Mouse (Mus musculus): Measurements from ENCODE around the gene Kdm5b.

Kdm5b gene

GRCm38 (mm10) chr1:134646261-134646962, 86.4 kb downstream of the Kdm5b start, which contains the start of gene Syt2:
Syt2 (plus strand) TSS chr1:134646677.
- peak; percentile 68 for DNase-seq (ENCODE audit: low read depth, low spot score)

- no peak for DNase-seq (ENCODE audit: low read depth, low spot score)
Measured at GRCm38 (mm10) chr1:134646963-134647282, 87.0 kb downstream of the Kdm5b start.

- no peak for DNase-seq (ENCODE audit: low read depth, low spot score)
Measured at GRCm38 (mm10) chr1:134647591-134647990, 87.6 kb downstream of the Kdm5b start.

- DNase-seq (ENCODE audit: low read depth, low spot score) = no peak
Measured at GRCm38 (mm10) chr1:134650816-134651215, 90.8 kb downstream of the Kdm5b start.

GRCm38 (mm10) chr1:134651268-134651850, 91.4 kb downstream of the Kdm5b start:
- no peak for DNase-seq (ENCODE audit: low read depth, low spot score)

- no peak for DNase-seq (ENCODE audit: low read depth, low spot score)
Measured at GRCm38 (mm10) chr1:134651851-134652398, 92.0 kb downstream of the Kdm5b start.

GRCm38 (mm10) chr1:134653603-134654257, 93.8 kb downstream of the Kdm5b start:
- DNase-seq (ENCODE audit: low read depth, low spot score) = no peak

GRCm38 (mm10) chr1:134658841-134659240, 98.9 kb downstream of the Kdm5b start:
- no peak for DNase-seq (ENCODE audit: low read depth, low spot score)

GRCm38 (mm10) chr1:134660163-134660562, 100.2 kb downstream of the Kdm5b start:
- no peak for DNase-seq (ENCODE audit: low read depth, low spot score)

GRCm38 (mm10) chr1:134671234-134672070, 111.5 kb downstream of the Kdm5b start:
- DNase-seq (ENCODE audit: low read depth, low spot score) = no peak

GRCm38 (mm10) chr1:134674312-134674711, 114.3 kb downstream of the Kdm5b start:
- peak; percentile 17 for DNase-seq (ENCODE audit: low read depth, low spot score)

- DNase-seq (ENCODE audit: low read depth, low spot score) = no peak
Measured at GRCm38 (mm10) chr1:134679445-134679844, 119.5 kb downstream of the Kdm5b start.

GRCm38 (mm10) chr1:134680617-134681016, 120.6 kb downstream of the Kdm5b start:
- no peak for DNase-seq (ENCODE audit: low read depth, low spot score)

GRCm38 (mm10) chr1:134682460-134682859, 122.5 kb downstream of the Kdm5b start:
- no peak for DNase-seq (ENCODE audit: low read depth, low spot score)

Data from ES-CJ7 (cell line).